Mouse (Mus musculus) heart, embryonic 10.5 days (tissue): Measurements from ENCODE around the gene Lrrc8b. TPM values are rescaled to one million over a fixed set of nuclear protein-coding genes. Genes with fewer than 3 reads are reported as not detected.

Source experiments
- DNase-seq: peaks from one replicate; pipeline ENCODE4 v3.0.0-alpha.2; 2017; ENCODE audit warnings: low spot score
- H3K27ac ChIP-seq: fragments of 300-500 bp; sonication (generic); 2 replicates; pipeline ENCODE4 v1.5.1; 2016; ENCODE audit warnings: mild to moderate bottlenecking
- H3K27me3 ChIP-seq: fragments of 300-500 bp; sonication (generic); 2 replicates; pipeline ENCODE4 v1.6.1; 2016; ENCODE audit warnings: mild to moderate bottlenecking; ENCODE audit not compliant: poor library complexity, insufficient read depth, severe bottlenecking
- H3K36me3 ChIP-seq: fragments of 300-500 bp; sonication (generic); 2 replicates; pipeline ENCODE4 v1.6.1; 2016; ENCODE audit warnings: mild to moderate bottlenecking, moderate library complexity
- H3K4me1 ChIP-seq: fragments of 300-500 bp; sonication (generic); 2 replicates; pipeline ENCODE4 v1.6.1; 2016; ENCODE audit warnings: mild to moderate bottlenecking
- H3K4me3 ChIP-seq: fragments of 300-500 bp; sonication (generic); 2 replicates; pipeline ENCODE4 v1.5.1; 2016; ENCODE audit warnings: mild to moderate bottlenecking, moderate library complexity
- H3K9me3 ChIP-seq: fragments of 300-500 bp; sonication (generic); 2 replicates; pipeline ENCODE4 v1.6.1; 2016; ENCODE audit warnings: mild to moderate bottlenecking, moderate library complexity
- WGBS: fragments of 180-500 bp; shearing (Covaris S2); methylation state at CpG from one replicate; pipeline ENCODE4 v1.1.7; 2016; 5-methylcytosine and 5-hydroxymethylcytosine counted together
- polyA plus RNA-seq: library from polyadenylated mRNA; unstranded; fragments of >200 nt; fragmentation: Nextera tagmentation; extraction: Ambion mirVana; gene quantifications from 2 replicates; pipeline ENCODE4 v1.2.1, GENCODE M21; 2016

Gene Lrrc8b
- polyA plus RNA-seq, 1 experiment from 2014 or later: 6.0 TPM

GRCm38 (mm10) chr5:105494246-105494917, 78.8 kb downstream of the Lrrc8b start:
- H3K4me1 ChIP-seq: peaks cover 8% of the 10 kb centered on the region; the same call in 1 of the 2 replicates
- WGBS: 50% methylated on average over 10 of the region's 10 CpGs
- no peak for DNase-seq
- peaks cover 3% of the 10 kb centered on the region; the same call in 1 of the 2 replicates for H3K27me3 ChIP-seq
- H3K9me3 ChIP-seq: no peaks in the 10 kb centered on the region
- H3K4me3 ChIP-seq: peak overlapping the region; percentile 53; the same call in 1 of the 2 replicates
- no peaks in the 10 kb centered on the region for H3K36me3 ChIP-seq
- H3K27ac ChIP-seq: peak overlapping the region; percentile 23; the same call in 1 of the 2 replicates

GRCm38 (mm10) chr5:105494918-105495901, 79.6 kb downstream of the Lrrc8b start:
- Histone ChIP-seq H3K27ac (peak overlapping the region; percentile 23; the same call in 1 of the 2 replicates), H3K4me1 (peaks cover 10% of the 10 kb centered on the region; the same call in 1 of the 2 replicates), H3K4me3 (peak overlapping the region; percentile 53), H3K27me3 (peaks cover 3% of the 10 kb centered on the region; the same call in 1 of the 2 replicates), H3K9me3 (no peaks in the 10 kb centered on the region), H3K36me3 (no peaks in the 10 kb centered on the region)
- WGBS: 12% methylated on average over 24 of the region's 24 CpGs
- peak; percentile 91 for DNase-seq

- Histone ChIP-seq H3K4me1 (peaks cover 15% of the 10 kb centered on the region; the same call in 1 of the 2 replicates), H3K9me3 (no peaks in the 10 kb centered on the region), H3K4me3 (no peak overlapping the region), H3K27me3 (peaks cover 3% of the 10 kb centered on the region; the same call in 1 of the 2 replicates), H3K27ac (no peak overlapping the region), H3K36me3 (no peaks in the 10 kb centered on the region)
- no peak for DNase-seq
- 85% methylated on average over 4 of the region's 4 CpGs for WGBS
These were observed 80.6 kb downstream of the Lrrc8b start for GRCm38 (mm10) chr5:105496133-105496532.

- Histone ChIP-seq H3K4me3 (no peak overlapping the region), H3K4me1 (peaks cover 15% of the 10 kb centered on the region; the same call in 1 of the 2 replicates), H3K36me3 (no peaks in the 10 kb centered on the region), H3K27me3 (peaks cover 3% of the 10 kb centered on the region; the same call in 1 of the 2 replicates), H3K9me3 (no peaks in the 10 kb centered on the region), H3K27ac (no peak overlapping the region)
- 79% methylated on average over 7 of the region's 7 CpGs for WGBS
- DNase-seq: no peak
These were observed 81.0 kb downstream of the Lrrc8b start for GRCm38 (mm10) chr5:105496586-105496985.

- 66% methylated on average over 4 of the region's 4 CpGs for WGBS
- no peak for DNase-seq
- H3K27ac ChIP-seq: no peak overlapping the region
- H3K9me3 ChIP-seq: no peaks in the 10 kb centered on the region
- no peak overlapping the region for H3K4me3 ChIP-seq
- H3K4me1 ChIP-seq: peaks cover 15% of the 10 kb centered on the region; the same call in 1 of the 2 replicates
- peaks cover 1% of the 10 kb centered on the region; the same call in 1 of the 2 replicates for H3K27me3 ChIP-seq
- H3K36me3 ChIP-seq: no peaks in the 10 kb centered on the region
These were observed 82.9 kb downstream of the Lrrc8b start for GRCm38 (mm10) chr5:105498429-105499000.

- H3K9me3 ChIP-seq: no peaks in the 10 kb centered on the region
These were observed 83.8 kb downstream of the Lrrc8b start for GRCm38 (mm10) chr5:105499396-105499795.

GRCm38 (mm10) chr5:105500132-105501121, 84.9 kb downstream of the Lrrc8b start:
- DNase-seq: no peak
- no peak overlapping the region for H3K27ac ChIP-seq
- H3K9me3 ChIP-seq: no peaks in the 10 kb centered on the region
- H3K4me1 ChIP-seq: peaks cover 10% of the 10 kb centered on the region; the same call in 1 of the 2 replicates
- no peaks in the 10 kb centered on the region for H3K27me3 ChIP-seq
- H3K4me3 ChIP-seq: no peak overlapping the region
- 50% methylated on average over 12 of the region's 12 CpGs for WGBS
- H3K36me3 ChIP-seq: no peaks in the 10 kb centered on the region

More at GRCm38 (mm10) chr5:105499396-105499795, 83.8 kb downstream of the Lrrc8b start:
- no peak overlapping the region for H3K4me3 ChIP-seq
- H3K36me3 ChIP-seq: no peaks in the 10 kb centered on the region
- DNase-seq: no peak
- peaks cover 14% of the 10 kb centered on the region; the same call in 1 of the 2 replicates for H3K4me1 ChIP-seq
- H3K27ac ChIP-seq: no peak overlapping the region
- H3K27me3 ChIP-seq: no peaks in the 10 kb centered on the region
- WGBS: 79% methylated on average over 1 of the region's 1 CpGs

GRCm38 (mm10) chr5:105501136-105501535, 85.6 kb downstream of the Lrrc8b start:
- no peak overlapping the region for H3K4me3 ChIP-seq
- no peak overlapping the region for H3K27ac ChIP-seq
- H3K4me1 ChIP-seq: peaks cover 10% of the 10 kb centered on the region; the same call in 1 of the 2 replicates
- DNase-seq: no peak
- no peaks in the 10 kb centered on the region for H3K9me3 ChIP-seq
- H3K36me3 ChIP-seq: no peaks in the 10 kb centered on the region
- 73% methylated on average over 3 of the region's 3 CpGs for WGBS
- no peaks in the 10 kb centered on the region for H3K27me3 ChIP-seq

GRCm38 (mm10) chr5:105508813-105509212, 93.2 kb downstream of the Lrrc8b start:
- no peak for DNase-seq
- Histone ChIP-seq H3K27ac (no peak overlapping the region), H3K9me3 (no peaks in the 10 kb centered on the region), H3K36me3 (no peaks in the 10 kb centered on the region), H3K4me3 (no peak overlapping the region), H3K4me1 (0 out of 2 replicates have a peak, but pooled peaks cover 3% of the 10 kb centered on the region), H3K27me3 (no peaks in the 10 kb centered on the region)
- 90% methylated on average over 6 of the region's 6 CpGs for WGBS

- Histone ChIP-seq H3K27ac (no peak overlapping the region), H3K9me3 (no peaks in the 10 kb centered on the region), H3K4me3 (no peak overlapping the region), H3K36me3 (no peaks in the 10 kb centered on the region), H3K4me1 (peaks cover 8% of the 10 kb centered on the region), H3K27me3 (no peaks in the 10 kb centered on the region)
- DNase-seq: no peak
- 39% methylated on average over 4 of the region's 4 CpGs for WGBS
These were observed 96.7 kb downstream of the Lrrc8b start for GRCm38 (mm10) chr5:105512297-105512696.

- peaks cover 28% of the 10 kb centered on the region for H3K4me1 ChIP-seq
- no peak for DNase-seq
- WGBS: 75% methylated on average over 6 of the region's 6 CpGs
These were observed 100.0 kb downstream of the Lrrc8b start for GRCm38 (mm10) chr5:105515532-105515931.

More at GRCm38 (mm10) chr5:105515532-105515931, 100.0 kb downstream of the Lrrc8b start:
- H3K27me3 ChIP-seq: no peaks in the 10 kb centered on the region
- H3K9me3 ChIP-seq: no peaks in the 10 kb centered on the region
- H3K36me3 ChIP-seq: no peaks in the 10 kb centered on the region
- no peak overlapping the region for H3K4me3 ChIP-seq
- no peak overlapping the region for H3K27ac ChIP-seq
